Comparison of ENCODE assay signal across 10 mouse cellular contexts in genomic region chr11:53522930-53523329, GRCm38 (mm10). TPM values are rescaled to one million over a fixed set of nuclear protein-coding genes. Genes with fewer than 3 reads are reported as not detected.
DNase-seq lines count a peak whose midpoint lies in the region; ATAC-seq lines count a peak whose summit lies in the region.
"Had no signal": no experiment of that assay in that cellular context is flagged by ENCODE, and none has a peak within 500 bp of the region (broad histone marks: within the 10 kb centered on the region; RNA-seq: fewer than 3 reads in every experiment).

No protein-coding gene starts in this region.

- H3K27ac ChIP-seq in liver, embryonic 11.5 days (ENCODE audit: low read depth, low read length) = no peak overlapping the region

- H3K4me3 ChIP-seq in liver, embryonic 11.5 days (ENCODE audit: low read depth, low read length) = no peak overlapping the region

- H3K9ac ChIP-seq in liver, embryonic 11.5 days (ENCODE audit: low read depth, low read length) = peak overlapping the region; percentile 3; the same call in 1 of the 2 replicates

- peaks cover 65% of the 10 kb centered on the region for H3K4me1 ChIP-seq in liver, embryonic 11.5 days (replicated peaks; ENCODE audit: control insufficient read depth, insufficient read depth, low read length)

- DNase-seq in liver, embryonic 11.5 days (ENCODE audit: low spot score) = no peak
- DNase-seq in liver (no peak), adipocyte (ENCODE audit: low spot score) (no peak)
- peak; percentile 84 to 86 for DNase-seq in cerebellum, postnatal 25 days
- peak; percentile 64 to 85 for DNase-seq in left cerebral cortex, adult 9 months (ENCODE audit: low spot score in 2 of 2)
- peak; percentile 75 for DNase-seq in right cerebral cortex, postnatal 25 days
- no peak for DNase-seq in adrenal gland, postnatal 36 days
- DNase-seq: kidney, postnatal 10 days; midbrain, embryonic 14.5 days had no signal

- ATAC-seq in liver, embryonic 11.5 days (replicated peaks; ENCODE audit: low FRiP score) = no peak

- no peaks in the 10 kb centered on the region for H3K9me3 ChIP-seq in liver, embryonic 11.5 days (ENCODE audit: control insufficient read depth, low read length)

- no peaks in the 10 kb centered on the region; the same call in 1 of the 2 replicates for H3K36me3 ChIP-seq in liver, embryonic 11.5 days (ENCODE audit: control insufficient read depth, insufficient read depth, low read length)

- 42% methylated on average over 9 of the region's 9 CpGs for WGBS in liver, embryonic 11.5 days

- no peaks in the 10 kb centered on the region for H3K27me3 ChIP-seq in liver, embryonic 11.5 days (replicated peaks; ENCODE audit: control insufficient read depth, insufficient read depth, low read length)

- H3K4me2 ChIP-seq in liver, embryonic 11.5 days = peak overlapping the region; percentile 97

RNA-seq across cellular contexts. Expression of gene Sept8, which starts 3.9 kb away (rescaled TPM):
- polyA plus RNA-seq in liver, embryonic 11.5 days (2014; fragmentation: Nextera tagmentation; extraction: Ambion mirVana) = 43.4 and 47.4 TPM in 2 replicates
- total RNA-seq in adrenal gland, postnatal 36 days (2021) = 10 to 100 TPM; 35.0 to 42.6 TPM

RNA-seq across cellular contexts. Expression of gene Sowaha, which starts 42.9 kb away (rescaled TPM):
- polyA plus RNA-seq in liver, embryonic 11.5 days (2014; fragmentation: Nextera tagmentation; extraction: Ambion mirVana) = 1.1 and 1.5 TPM in 2 replicates
- total RNA-seq in adrenal gland, postnatal 36 days (2021) = under 1 TPM; 0.20 to 0.30 TPM

RNA-seq across cellular contexts. Expression of gene Gm9945, which starts 43.0 kb away (rescaled TPM):
- not detected in 2 replicates for polyA plus RNA-seq in liver, embryonic 11.5 days (2014; fragmentation: Nextera tagmentation; extraction: Ambion mirVana)
- total RNA-seq in adrenal gland, postnatal 36 days (2021) = not detected
- total RNA-seq: heart, adult 18-20 months had no signal
- polyA plus RNA-seq: midbrain, embryonic 14.5 days had no signal

RNA-seq across cellular contexts. Expression of gene Kif3a, which starts 44.2 kb away (rescaled TPM):
- 22.3 and 27.4 TPM in 2 replicates for polyA plus RNA-seq in liver, embryonic 11.5 days (2014; fragmentation: Nextera tagmentation; extraction: Ambion mirVana)
- 10 to 100 TPM; 24.1 to 31.1 TPM for total RNA-seq in adrenal gland, postnatal 36 days (2021)

RNA-seq across cellular contexts. Expression of gene Gm9837, which starts 52.7 kb away (rescaled TPM):
- not detected in 2 replicates for polyA plus RNA-seq in liver, embryonic 11.5 days (2014; fragmentation: Nextera tagmentation; extraction: Ambion mirVana)
- total RNA-seq in adrenal gland, postnatal 36 days (2021) = not detected
- total RNA-seq: heart, adult 18-20 months had no signal
- polyA plus RNA-seq: midbrain, embryonic 14.5 days had no signal

Comparison
In these comparisons a context has a peak if more than half of its experiments do, and no peak if none do; other contexts are left out.
1. DNase-seq: peak in cerebellum, postnatal 25 days (2 of 2), left cerebral cortex, adult 9 months (2 of 2) and right cerebral cortex, postnatal 25 days (single experiment); none in liver, embryonic 11.5 days (single experiment), liver (single experiment), adrenal gland, postnatal 36 days (0 of 2) and adipocyte (single experiment).